Comparison of ENCODE assay signal across 7 mouse cellular contexts in the genomic region with DNA sequence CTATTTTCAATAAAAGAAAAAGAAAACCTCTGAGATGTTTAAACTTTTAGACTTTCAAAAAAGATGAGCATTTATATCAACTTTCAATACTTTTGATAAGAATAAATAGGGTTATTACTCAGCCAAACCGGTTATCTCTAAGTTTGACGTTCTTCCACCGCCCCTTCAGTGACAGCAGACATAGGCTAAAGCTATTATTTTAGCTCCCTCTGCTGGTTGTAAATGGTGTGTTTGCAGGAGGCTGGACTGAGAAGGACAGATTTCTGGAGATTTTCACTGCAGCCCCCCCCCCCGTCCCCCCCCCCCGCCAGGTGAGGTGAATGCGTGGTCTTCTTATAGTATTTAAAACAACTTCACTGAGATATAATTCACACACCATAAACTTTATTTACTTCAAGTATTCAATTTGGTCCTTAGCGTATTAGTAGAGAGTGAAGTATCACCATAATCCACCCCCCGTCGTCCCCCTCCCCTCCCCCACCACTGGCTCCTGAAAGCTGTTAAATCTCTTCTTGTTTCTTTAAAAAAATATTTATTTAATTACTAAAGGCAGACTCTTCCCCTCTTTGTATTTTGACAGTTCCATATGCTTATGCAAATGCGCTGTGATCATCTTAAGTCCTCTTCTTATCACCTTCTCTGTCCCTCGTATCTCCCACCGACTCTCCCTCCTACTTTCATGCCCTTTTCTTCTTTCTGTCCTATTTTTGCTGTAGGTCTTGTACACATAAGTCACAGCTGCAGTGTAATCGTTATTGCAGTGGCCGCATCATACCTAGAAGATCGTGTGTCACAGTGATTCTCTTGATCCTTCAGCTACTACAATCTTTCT. TPM values are rescaled to one million over a fixed set of nuclear protein-coding genes. Genes with fewer than 3 reads are reported as not detected.
DNase-seq lines count a peak whose midpoint lies in the region; ATAC-seq and TF ChIP-seq lines count a peak whose summit lies in the region.

No protein-coding gene starts in this region.

- WGBS in forebrain, postnatal 0 days: 8% methylated on average over 15 of the region's 15 CpGs
- WGBS in intestine, postnatal 0 days: 13% methylated on average over 13 of the region's 15 CpGs
- WGBS in liver, embryonic 15.5 days (ENCODE audit: insufficient replicate concordance): 16% methylated on average over 12 of the region's 15 CpGs

- ATAC-seq in forebrain, postnatal 0 days: peak; percentile 81; the same call in 1 of the 2 replicates
- peak; percentile 51; the same call in 1 of the 2 replicates for ATAC-seq in intestine, postnatal 0 days
- ATAC-seq in liver, embryonic 15.5 days (ENCODE audit: insufficient read depth): no peak

- DNase-seq in 416B (ENCODE audit: low read depth): peak; percentile 70
- DNase-seq in B cell, adult 2 months: peak; percentile 23 to 45
- DNase-seq in cerebellum, adult 18-20 months: peak; percentile 41 to 64
- DNase-seq in forebrain, postnatal 0 days: peak; percentile 55
- peak; percentile 79 for DNase-seq in retina, postnatal 1 day

- H3K4me3 ChIP-seq in forebrain, postnatal 0 days (ENCODE audit: low read depth, low read length): peak overlapping the region; percentile 12; the same call in 1 of the 2 replicates
- H3K4me3 ChIP-seq in intestine, postnatal 0 days (ENCODE audit: low read depth, low read length): 0 out of 2 replicates have a peak overlapping the region, but pooled peaks have one; percentile 13
- H3K4me3 ChIP-seq in liver, embryonic 15.5 days (replicated peaks): no peak overlapping the region

- H3K4me1 ChIP-seq in forebrain, postnatal 0 days (ENCODE audit: insufficient read depth): no peaks in the 10 kb centered on the region
- no peaks in the 10 kb centered on the region for H3K4me1 ChIP-seq in intestine, postnatal 0 days (replicated peaks; ENCODE audit: control insufficient read depth, insufficient read depth, low read length)
- H3K4me1 ChIP-seq in liver, embryonic 15.5 days (replicated peaks): no peaks in the 10 kb centered on the region

- no peaks in the 10 kb centered on the region for H3K36me3 ChIP-seq in forebrain, postnatal 0 days (ENCODE audit: insufficient read depth)
- H3K36me3 ChIP-seq in intestine, postnatal 0 days (ENCODE audit: control insufficient read depth, insufficient read depth): no peaks in the 10 kb centered on the region
- no peaks in the 10 kb centered on the region for H3K36me3 ChIP-seq in liver, embryonic 15.5 days (replicated peaks)

- H3K9ac ChIP-seq in forebrain, postnatal 0 days: no peak overlapping the region
- H3K9ac ChIP-seq in intestine, postnatal 0 days (ENCODE audit: low read depth, low read length): no peak overlapping the region
- no peak overlapping the region for H3K9ac ChIP-seq in liver, embryonic 15.5 days

- no peak overlapping the region for H3K27ac ChIP-seq in forebrain, postnatal 0 days (ENCODE audit: low read depth, low read length)
- no peak overlapping the region for H3K27ac ChIP-seq in intestine, postnatal 0 days (ENCODE audit: low read depth, low read length)
- H3K27ac ChIP-seq in liver, embryonic 15.5 days (replicated peaks): no peak overlapping the region

- H3K27me3 ChIP-seq in forebrain, postnatal 0 days (ENCODE audit: insufficient read depth, low read length): no peaks in the 10 kb centered on the region; the same call in 1 of the 2 replicates
- no peaks in the 10 kb centered on the region for H3K27me3 ChIP-seq in intestine, postnatal 0 days (replicated peaks; ENCODE audit: control insufficient read depth, insufficient read depth, low read length)
- no peaks in the 10 kb centered on the region for H3K27me3 ChIP-seq in liver, embryonic 15.5 days

- no peaks in the 10 kb centered on the region for H3K9me3 ChIP-seq in forebrain, postnatal 0 days (ENCODE audit: low read length)
- H3K9me3 ChIP-seq in intestine, postnatal 0 days (ENCODE audit: control insufficient read depth): no peaks in the 10 kb centered on the region
- no peaks in the 10 kb centered on the region for H3K9me3 ChIP-seq in liver, embryonic 15.5 days (replicated peaks)

- peak overlapping the region; percentile 41 for H3K4me2 ChIP-seq in forebrain, postnatal 0 days (ENCODE audit: low read depth)
- H3K4me2 ChIP-seq in intestine, postnatal 0 days (replicated peaks; ENCODE audit: low read depth): peak overlapping the region; percentile 49
- peak overlapping the region; percentile 9; the same call in 1 of the 2 replicates for H3K4me2 ChIP-seq in liver, embryonic 15.5 days

- TF ChIP-seq CTCF in forebrain, postnatal 0 days (IDR thresholded peaks at IDR 0.05; ENCODE audit: low read depth): peak; percentile 73
- TF ChIP-seq CTCF in intestine, postnatal 0 days (IDR thresholded peaks at IDR 0.05; ENCODE audit: low read depth): peak; percentile 78

RNA-seq across cellular contexts. Expression of gene Lgr5, which starts 30.1 kb away (rescaled TPM):
- total RNA-seq in forebrain, postnatal 0 days (2014; rRNA removed): 1.0 and 1.3 TPM in 2 replicates
- polyA plus RNA-seq in forebrain, postnatal 0 days (2015; fragmentation: Nextera tagmentation; extraction: Ambion mirVana): 0.91 and 1.1 TPM in 2 replicates
- 2.3 and 2.5 TPM in 2 replicates for polyA plus RNA-seq in intestine, postnatal 0 days (2015; fragmentation: Nextera tagmentation; extraction: Ambion mirVana)
- 0.70 and 0.88 TPM in 2 replicates for polyA plus RNA-seq in liver, embryonic 15.5 days (2015; fragmentation: Nextera tagmentation; extraction: Ambion mirVana)

RNA-seq across cellular contexts. Expression of gene A930009A15Rik, which starts 47.9 kb away (rescaled TPM):
- not detected in 2 replicates for total RNA-seq in forebrain, postnatal 0 days (2014; rRNA removed)
- 0.57 and 1.1 TPM in 2 replicates for polyA plus RNA-seq in forebrain, postnatal 0 days (2015; fragmentation: Nextera tagmentation; extraction: Ambion mirVana)
- not detected in 2 replicates for polyA plus RNA-seq in intestine, postnatal 0 days (2015; fragmentation: Nextera tagmentation; extraction: Ambion mirVana)
- polyA plus RNA-seq in liver, embryonic 15.5 days (2015; fragmentation: Nextera tagmentation; extraction: Ambion mirVana): 0.15 TPM in 1 of 2 replicates, not detected in the other
